Mouse (Mus musculus) cortical plate, adult 2 months (tissue): Measurements from ENCODE around the gene Syn1. TPM values are rescaled to one million over a fixed set of nuclear protein-coding genes. Genes with fewer than 3 reads are reported as not detected.

Experiments
- H3K27ac ChIP-seq: fragments of 200-500 bp; 2 replicates; pipeline ENCODE4 v1.5.1; 2012; ENCODE audit warnings: low read length, control low read depth, inconsistent platforms; ENCODE audit not compliant: insufficient read depth
- H3K4me1 ChIP-seq: fragments of 200-500 bp; 2 replicates; pipeline ENCODE4 v1.6.1; 2011; ENCODE audit warnings: low read length; ENCODE audit not compliant: control insufficient read depth, insufficient read depth
- H3K4me3 ChIP-seq: fragments of 200-500 bp; 2 replicates; pipeline ENCODE4 v1.5.1; 2011; ENCODE audit warnings: mild to moderate bottlenecking, low read length, control low read depth; ENCODE audit not compliant: insufficient read depth
- CTCF ChIP-seq: fragments of 200-500 bp; IDR thresholded peaks from 2 replicates; pipeline ENCODE4 v1.5.1; 2011; ENCODE audit warnings: mild to moderate bottlenecking, control low read depth, low read length; ENCODE audit not compliant: insufficient read depth; ENCODE audit errors: extremely low read depth
- POLR2A ChIP-seq: fragments of 200-500 bp; IDR thresholded peaks from 2 replicates; pipeline ENCODE4 v1.6.1; 2011; ENCODE audit warnings: mild to moderate bottlenecking, low read length, control low read depth; ENCODE audit not compliant: insufficient read depth; ENCODE audit errors: extremely low read depth
- polyA plus RNA-seq: library from polyadenylated mRNA; depleted of rRNA; stranded (reverse); fragments of >200 nt; gene quantifications from 2 replicates; pipeline ENCODE4 v1.2.3, GENCODE M21; 2012

Gene Syn1
- polyA plus RNA-seq, 1 experiment = 303 TPM

GRCm38 (mm10) chrX:20921366-20921765, 562 bp upstream of the Syn1 start:
- TF ChIP-seq POLR2A = no peak
- no peak for TF ChIP-seq CTCF
- H3K4me3 ChIP-seq = peak overlapping the region; percentile 89; the same call in 1 of the 2 replicates
- H3K4me1 ChIP-seq = no peaks in the 10 kb centered on the region; the same call in 1 of the 2 replicates
- no peak overlapping the region for H3K27ac ChIP-seq

- H3K27ac ChIP-seq = peak overlapping the region; percentile 89
- peak overlapping the region; percentile 89 for H3K4me3 ChIP-seq
- TF ChIP-seq CTCF (no peak), POLR2A (no peak)
- H3K4me1 ChIP-seq = no peaks in the 10 kb centered on the region; the same call in none of the 2 replicates
Measured at GRCm38 (mm10) chrX:20920249-20920843, 458 bp downstream of the Syn1 start.

GRCm38 (mm10) chrX:20915075-20915474, 5.7 kb downstream of the Syn1 start:
- no peak for TF ChIP-seq POLR2A
- no peak for TF ChIP-seq CTCF
- H3K4me1 ChIP-seq = peaks cover 2% of the 10 kb centered on the region
- H3K4me3 ChIP-seq = no peak overlapping the region
- no peak overlapping the region for H3K27ac ChIP-seq

GRCm38 (mm10) chrX:20913726-20914125, 7.1 kb downstream of the Syn1 start:
- Histone ChIP-seq H3K4me3 (no peak overlapping the region), H3K27ac (no peak overlapping the region), H3K4me1 (peaks cover 4% of the 10 kb centered on the region)
- TF ChIP-seq CTCF (no peak), POLR2A (no peak)

GRCm38 (mm10) chrX:20910074-20910473, 10.7 kb downstream of the Syn1 start:
- Histone ChIP-seq H3K4me1 (peaks cover 4% of the 10 kb centered on the region; the same call in 1 of the 2 replicates), H3K27ac (no peak overlapping the region), H3K4me3 (no peak overlapping the region)
- TF ChIP-seq CTCF (no peak), POLR2A (no peak)

- TF ChIP-seq POLR2A (no peak), CTCF (no peak)
- H3K27ac ChIP-seq = no peak overlapping the region
- H3K4me1 ChIP-seq = peaks cover 6% of the 10 kb centered on the region
- no peak overlapping the region for H3K4me3 ChIP-seq
Measured at GRCm38 (mm10) chrX:20875241-20875640, 45.6 kb downstream of the Syn1 start.

GRCm38 (mm10) chrX:20872928-20873500, 47.8 kb downstream of the Syn1 start:
- Histone ChIP-seq H3K4me1 (peaks cover 7% of the 10 kb centered on the region), H3K27ac (no peak overlapping the region), H3K4me3 (no peak overlapping the region)
- TF ChIP-seq CTCF (no peak), POLR2A (no peak)

GRCm38 (mm10) chrX:20869962-20870513, 50.8 kb downstream of the Syn1 start, which contains the start of gene Timp1:
Gene Timp1 (plus strand): TSS chrX:20870166.
- Histone ChIP-seq H3K4me1 (peaks cover 7% of the 10 kb centered on the region), H3K27ac (peak within 1 kb of the TSS; percentile 53; the same call in 1 of the 2 replicates), H3K4me3 (no peak within 1 kb of the TSS)

GRCm38 (mm10) chrX:20869203-20869602, 51.6 kb downstream of the Syn1 start:
- Histone ChIP-seq H3K4me1 (peaks cover 7% of the 10 kb centered on the region), H3K27ac (no peak overlapping the region)
- no peak for TF ChIP-seq CTCF
- no peak for TF ChIP-seq POLR2A

More at GRCm38 (mm10) chrX:20869962-20870513, 50.8 kb downstream of the Syn1 start, which contains the start of gene Timp1:
- TF ChIP-seq CTCF = no peak
- TF ChIP-seq POLR2A = no peak

GRCm38 (mm10) chrX:20868091-20868490, 52.7 kb downstream of the Syn1 start:
- TF ChIP-seq POLR2A (no peak), CTCF (no peak)
- H3K27ac ChIP-seq = no peak overlapping the region
- H3K4me3 ChIP-seq = no peak overlapping the region
- peaks cover 4% of the 10 kb centered on the region for H3K4me1 ChIP-seq

More at GRCm38 (mm10) chrX:20869203-20869602, 51.6 kb downstream of the Syn1 start:
- H3K4me3 ChIP-seq = no peak overlapping the region
